Mouse (Mus musculus) midbrain, embryonic 13.5 days (tissue): ENCODE results near the gene Brca1. TPM values are rescaled to one million over a fixed set of nuclear protein-coding genes. Genes with fewer than 3 reads are reported as not detected.
"Not testable (repeated sequence)": the region's sequence is repeated elsewhere in the genome, so short reads cannot be mapped to it uniquely, and the experiment has no call there.

ENCODE experiments used
- ATAC-seq: fragments of 200-750 bp; cut with Nextera tagmentation; 2 replicates; pipeline ENCODE4 v1.8.0; 2017; ENCODE audit warnings: mild to moderate bottlenecking, moderate TSS enrichment, moderate library complexity
- H3K27ac ChIP-seq: fragments of 300-500 bp; sonication (generic); 2 replicates; pipeline ENCODE4 v1.5.1; 2015; ENCODE audit warnings: inconsistent platforms, mild to moderate bottlenecking, moderate library complexity
- H3K27me3 ChIP-seq: fragments of 300-500 bp; sonication (generic); 2 replicates; pipeline ENCODE4 v1.6.1; 2015; ENCODE audit warnings: mild to moderate bottlenecking, inconsistent platforms
- H3K36me3 ChIP-seq: fragments of 300-500 bp; sonication (generic); 2 replicates; pipeline ENCODE4 v1.6.1; 2015; ENCODE audit warnings: mild to moderate bottlenecking, inconsistent platforms
- H3K4me1 ChIP-seq: fragments of 300-500 bp; sonication (generic); replicated peaks from 2 replicates; pipeline ENCODE4 v1.6.1; 2015; ENCODE audit warnings: inconsistent platforms
- H3K4me2 ChIP-seq: fragments of 300-500 bp; sonication (generic); replicated peaks from 2 replicates; pipeline ENCODE4 v1.6.1; 2015; ENCODE audit warnings: moderate library complexity, mild to moderate bottlenecking, inconsistent platforms
- H3K4me3 ChIP-seq: fragments of 300-500 bp; sonication (generic); replicated peaks from 2 replicates; pipeline ENCODE4 v1.5.1; 2015; ENCODE audit warnings: mild to moderate bottlenecking, inconsistent platforms
- H3K9ac ChIP-seq: fragments of 300-500 bp; sonication (generic); replicated peaks from 2 replicates; pipeline ENCODE4 v1.6.1; 2015; ENCODE audit warnings: mild to moderate bottlenecking, inconsistent platforms
- H3K9me3 ChIP-seq: fragments of 300-500 bp; sonication (generic); 2 replicates; pipeline ENCODE4 v1.6.1; 2016; ENCODE audit warnings: mild to moderate bottlenecking, inconsistent platforms
- WGBS: fragments of 180-500 bp; shearing (Covaris S2); methylation state at CpG from one replicate; pipeline ENCODE4 v1.1.7; 2015; 5-methylcytosine and 5-hydroxymethylcytosine counted together
- polyA plus RNA-seq: library from polyadenylated mRNA; unstranded; fragments of >200 nt; fragmentation: Nextera tagmentation; extraction: Ambion mirVana; gene quantifications from 2 replicates; pipeline ENCODE4 v1.2.1, GENCODE M21; 2015

Brca1 gene
- polyA plus RNA-seq, 1 experiment from 2014 or later, result 4.7 TPM

GRCm38 (mm10) chr11:101467477-101468262 lies 84.1 kb downstream of the Brca1 start:
- H3K9me3 ChIP-seq, result no peaks in the 10 kb centered on the region
- peak overlapping the region; percentile 90 for H3K27ac ChIP-seq
- 1% methylated on average over 51 of the region's 54 CpGs for WGBS
- peaks cover 80% of the 10 kb centered on the region for H3K4me1 ChIP-seq
- H3K36me3 ChIP-seq, result peaks cover 17% of the 10 kb centered on the region
- H3K27me3 ChIP-seq, result no peaks in the 10 kb centered on the region
- peak overlapping the region; percentile 82 for H3K4me2 ChIP-seq
- peak overlapping the region; percentile 89 for H3K9ac ChIP-seq
- peak; percentile 51 for ATAC-seq
- peak overlapping the region; percentile 79 for H3K4me3 ChIP-seq

- peak overlapping the region; percentile 95 for H3K4me3 ChIP-seq
- H3K36me3 ChIP-seq, result peaks cover 22% of the 10 kb centered on the region
- peak overlapping the region; percentile 95; the same call in 1 of the 2 replicates for H3K9ac ChIP-seq
- H3K27ac ChIP-seq, result peak overlapping the region; percentile 94; the same call in 1 of the 2 replicates
- not testable (repeated sequence) for H3K9me3 ChIP-seq, H3K27me3 ChIP-seq, ATAC-seq
- peaks cover 78% of the 10 kb centered on the region for H3K4me1 ChIP-seq
- 52% methylated on average over 5 of the region's 5 CpGs for WGBS
- peak overlapping the region; percentile 82 for H3K4me2 ChIP-seq
Observed at GRCm38 (mm10) chr11:101466552-101466950, 85.2 kb downstream of the Brca1 start.

- H3K27ac ChIP-seq, result peak within 1 kb of the TSS; percentile 94
- H3K4me3 ChIP-seq, result peak within 1 kb of the TSS; percentile 95
- H3K27me3 ChIP-seq, result no peaks in the 10 kb centered on the region
- H3K9ac ChIP-seq, result peak within 1 kb of the TSS; percentile 95
- H3K9me3 ChIP-seq, result no peaks in the 10 kb centered on the region
- H3K4me1 ChIP-seq, result peaks cover 72% of the 10 kb centered on the region
- WGBS, result 1% methylated on average over 60 of the region's 60 CpGs
- peak; percentile 60 for ATAC-seq
- peaks cover 22% of the 10 kb centered on the region for H3K36me3 ChIP-seq
- peak within 1 kb of the TSS; percentile 82 for H3K4me2 ChIP-seq
Observed at GRCm38 (mm10) chr11:101465869-101466551, 85.7 kb downstream of the Brca1 start, which contains the start of gene Vat1. TSS of gene Vat1 (minus strand) at chr11:101466230.

- WGBS, result 2% methylated on average over 51 of the region's 51 CpGs
- no peaks in the 10 kb centered on the region for H3K9me3 ChIP-seq
- H3K9ac ChIP-seq, result peak overlapping the region; percentile 95
- H3K4me2 ChIP-seq, result peak overlapping the region; percentile 82
- H3K36me3 ChIP-seq, result peaks cover 24% of the 10 kb centered on the region
- no peaks in the 10 kb centered on the region for H3K27me3 ChIP-seq
- ATAC-seq, result peak; percentile 38
- H3K27ac ChIP-seq, result peak overlapping the region; percentile 94
- peaks cover 65% of the 10 kb centered on the region for H3K4me1 ChIP-seq
- peak overlapping the region; percentile 95 for H3K4me3 ChIP-seq
Observed at GRCm38 (mm10) chr11:101465101-101465868, 86.5 kb downstream of the Brca1 start.

GRCm38 (mm10) chr11:101464211-101465100 lies 87.3 kb downstream of the Brca1 start, which contains the start of gene Rnd2:
TSS of gene Rnd2 (plus strand) at chr11:101464999.
- no peaks in the 10 kb centered on the region for H3K9me3 ChIP-seq
- H3K4me1 ChIP-seq, result peaks cover 62% of the 10 kb centered on the region

GRCm38 (mm10) chr11:101462583-101463440 lies 88.9 kb downstream of the Brca1 start:
- Histone ChIP-seq H3K9me3 (no peaks in the 10 kb centered on the region), H3K27me3 (no peaks in the 10 kb centered on the region), H3K4me1 (peaks cover 53% of the 10 kb centered on the region), H3K9ac (peak overlapping the region; percentile 44), H3K4me3 (peak overlapping the region; percentile 95), H3K27ac (peak overlapping the region; percentile 63), H3K36me3 (peaks cover 48% of the 10 kb centered on the region), H3K4me2 (peak overlapping the region; percentile 82)
- peak; percentile 53; the same call in 1 of the 2 replicates for ATAC-seq
- 25% methylated on average over 13 of the region's 13 CpGs for WGBS

More at GRCm38 (mm10) chr11:101464211-101465100, 87.3 kb downstream of the Brca1 start, which contains the start of gene Rnd2:
- ATAC-seq, result no peak
- Histone ChIP-seq H3K4me2 (peak within 1 kb of the TSS; percentile 82), H3K9ac (peak within 1 kb of the TSS; percentile 95), H3K36me3 (peaks cover 32% of the 10 kb centered on the region), H3K27ac (peak within 1 kb of the TSS; percentile 94), H3K27me3 (no peaks in the 10 kb centered on the region), H3K4me3 (peak within 1 kb of the TSS; percentile 95)
- WGBS, result 14% methylated on average over 12 of the region's 12 CpGs

- WGBS, result 65% methylated on average over 14 of the region's 14 CpGs
- Histone ChIP-seq H3K9me3 (no peaks in the 10 kb centered on the region), H3K9ac (0 out of 2 replicates have a peak overlapping the region, but pooled peaks have one; percentile 39), H3K4me3 (no peak overlapping the region; the same call in 1 of the 2 replicates), H3K27me3 (no peaks in the 10 kb centered on the region), H3K4me1 (peaks cover 47% of the 10 kb centered on the region), H3K27ac (peak overlapping the region; percentile 63), H3K4me2 (peak overlapping the region; percentile 82), H3K36me3 (peaks cover 55% of the 10 kb centered on the region)
- no peak; the same call in 1 of the 2 replicates for ATAC-seq
Observed at GRCm38 (mm10) chr11:101462141-101462540, 89.6 kb downstream of the Brca1 start.

GRCm38 (mm10) chr11:101460321-101460720 lies 91.4 kb downstream of the Brca1 start:
- Histone ChIP-seq H3K4me3 (no peak overlapping the region), H3K27me3 (no peaks in the 10 kb centered on the region), H3K36me3 (peaks cover 58% of the 10 kb centered on the region), H3K27ac (no peak overlapping the region), H3K4me2 (no peak overlapping the region), H3K9me3 (no peaks in the 10 kb centered on the region), H3K9ac (0 out of 2 replicates have a peak overlapping the region, but pooled peaks have one; percentile 41), H3K4me1 (peaks cover 36% of the 10 kb centered on the region)
- 93% methylated on average over 15 of the region's 15 CpGs for WGBS
- no peak for ATAC-seq

GRCm38 (mm10) chr11:101459716-101460115 lies 92.0 kb downstream of the Brca1 start:
- Histone ChIP-seq H3K36me3 (peaks cover 58% of the 10 kb centered on the region), H3K27me3 (no peaks in the 10 kb centered on the region), H3K4me2 (no peak overlapping the region), H3K9me3 (no peaks in the 10 kb centered on the region), H3K4me1 (peaks cover 34% of the 10 kb centered on the region), H3K4me3 (no peak overlapping the region), H3K9ac (0 out of 2 replicates have a peak overlapping the region, but pooled peaks have one; percentile 41), H3K27ac (no peak overlapping the region)
- no peak for ATAC-seq
- 43% methylated on average over 6 of the region's 6 CpGs for whole genome bisulfite sequencing

- H3K27me3 ChIP-seq, result no peaks in the 10 kb centered on the region
- no peak for ATAC-seq
- H3K4me3 ChIP-seq, result no peak overlapping the region
- H3K4me1 ChIP-seq, result peaks cover 23% of the 10 kb centered on the region
- no peak overlapping the region for H3K4me2 ChIP-seq
- no peak overlapping the region for H3K9ac ChIP-seq
- WGBS, result 89% methylated on average over 12 of the region's 12 CpGs
- H3K9me3 ChIP-seq, result no peaks in the 10 kb centered on the region
- no peak overlapping the region for H3K27ac ChIP-seq
- peaks cover 58% of the 10 kb centered on the region for H3K36me3 ChIP-seq
Observed at GRCm38 (mm10) chr11:101458217-101458616, 93.5 kb downstream of the Brca1 start.
